Mouse (Mus musculus) MEL (cell line): ENCODE data around the gene Pimreg. TPM values are rescaled to one million over a fixed set of nuclear protein-coding genes. Genes with fewer than 3 reads are reported as not detected.

Source experiments
- DNase-seq: peaks from one replicate; pipeline ENCODE4 v3.0.0; 2011; ENCODE audit warnings: low read depth, low spot score
- H3K27ac ChIP-seq: 2 replicates; pipeline ENCODE4 v1.5.1; 2012; ENCODE audit warnings: low read depth, mild to moderate bottlenecking, control low read depth, low read length, moderate library complexity; ENCODE audit not compliant: control insufficient read depth
- H3K27me3 ChIP-seq, 2 experiments: fragments of 150-350 bp in 1 of 2; sonication (generic) in 1 of 2; 2 replicates each; pipeline ENCODE4 v1.6.1; 2012; ENCODE audit warnings: low read length in 2 of 2, mild to moderate bottlenecking in 2 of 2, improper control_type of control experiment in 1 of 2, moderate library complexity in 1 of 2; ENCODE audit not compliant: insufficient read depth in 2 of 2, control insufficient read depth in 1 of 2
- H3K36me3 ChIP-seq, 2 experiments: 2 replicates each; pipeline ENCODE4 v1.6.1; 2012 to 2014; ENCODE audit warnings: low read length in 2 of 2, improper control_type of control experiment in 1 of 2, inconsistent platforms in 1 of 2, mild to moderate bottlenecking in 1 of 2; ENCODE audit not compliant: insufficient read depth in 2 of 2, control insufficient read depth in 1 of 2
- H3K4me1 ChIP-seq, 2 experiments: fragments of 150-350 bp in 1 of 2; sonication (generic) in 1 of 2; 2 replicates each; pipeline ENCODE4 v1.6.1; 2012; ENCODE audit warnings: low read length in 2 of 2, improper control_type of control experiment in 1 of 2, mild to moderate bottlenecking in 1 of 2; ENCODE audit not compliant: insufficient read depth in 2 of 2, control insufficient read depth in 1 of 2
- H3K4me3 ChIP-seq, 2 experiments: fragments of 150-350 bp in 1 of 2; sonication (generic) in 1 of 2; 2 replicates each; pipeline ENCODE4 v1.5.1; 2012; ENCODE audit warnings: low read depth in 2 of 2, low read length in 2 of 2, mild to moderate bottlenecking in 2 of 2, moderate library complexity in 2 of 2, control low read depth in 1 of 2, improper control_type of control experiment in 1 of 2; ENCODE audit not compliant: control insufficient read depth in 1 of 2, insufficient read depth in 1 of 2
- H3K79me2 ChIP-seq: 2 replicates; pipeline ENCODE4 v1.6.1; 2012; ENCODE audit warnings: mild to moderate bottlenecking, low read length, moderate library complexity; ENCODE audit not compliant: control insufficient read depth, poor library complexity, insufficient read depth
- H3K9ac ChIP-seq: 2 replicates; pipeline ENCODE4 v1.6.1; 2012; ENCODE audit warnings: low read depth, mild to moderate bottlenecking, control low read depth, low read length, moderate library complexity; ENCODE audit not compliant: control insufficient read depth, poor library complexity, severe bottlenecking
- H3K9me3 ChIP-seq: fragments of 150-350 bp; sonication (generic); replicated peaks from 2 replicates; pipeline ENCODE4 v1.6.1; 2012; ENCODE audit warnings: mild to moderate bottlenecking, low read length, improper control_type of control experiment, moderate library complexity; ENCODE audit not compliant: insufficient read depth
- BHLHE40 ChIP-seq: IDR thresholded peaks from 2 replicates; pipeline ENCODE4 v1.6.1; 2012; ENCODE audit warnings: low read depth, mild to moderate bottlenecking, inconsistent platforms, low read length, improper control_type of control experiment, borderline replicate concordance
- CHD1 ChIP-seq: IDR thresholded peaks from 2 replicates; pipeline ENCODE4 v1.6.1; 2012; ENCODE audit warnings: low read depth, mild to moderate bottlenecking, inconsistent platforms, low read length, improper control_type of control experiment
- E2F4 ChIP-seq: IDR thresholded peaks from 2 replicates; pipeline ENCODE4 v1.6.1; 2011; ENCODE audit warnings: low read depth, low read length, improper control_type of control experiment, borderline replicate concordance
- EP300 ChIP-seq, 2 experiments: IDR thresholded peaks; 2 replicates each; pipeline ENCODE4 v1.6.1; 2011; ENCODE audit warnings: improper control_type of control experiment in 2 of 2, low read length in 2 of 2, low read depth in 1 of 2, mild to moderate bottlenecking in 1 of 2
- GABPA ChIP-seq: IDR thresholded peaks from 2 replicates; pipeline ENCODE4 v1.6.1; 2012; ENCODE audit warnings: low read depth, mild to moderate bottlenecking, inconsistent platforms, low read length, improper control_type of control experiment, moderate library complexity
- MAX ChIP-seq: IDR thresholded peaks from 2 replicates; pipeline ENCODE4 v1.6.1; 2011; ENCODE audit warnings: low read length, improper control_type of control experiment
- MAZ ChIP-seq: IDR thresholded peaks from 2 replicates; pipeline ENCODE4 v1.6.1; 2012; ENCODE audit warnings: low read depth, mild to moderate bottlenecking, inconsistent platforms, low read length, improper control_type of control experiment
- MYC ChIP-seq: IDR thresholded peaks from 2 replicates; pipeline ENCODE4 v1.6.1; 2011; ENCODE audit warnings: low read depth, mild to moderate bottlenecking, low read length, improper control_type of control experiment, moderate library complexity
- POLR2A ChIP-seq, 2 experiments: IDR thresholded peaks; 2 replicates each; pipeline ENCODE4 v1.6.1; 2011 to 2012; ENCODE audit warnings: low read length in 2 of 2, mild to moderate bottlenecking in 2 of 2, control low read depth in 1 of 2, improper control_type of control experiment in 1 of 2, low read depth in 1 of 2, moderate library complexity in 1 of 2; ENCODE audit not compliant: control insufficient read depth in 1 of 2, insufficient read depth in 1 of 2, poor library complexity in 1 of 2
- RAD21 ChIP-seq: IDR thresholded peaks from 2 replicates; pipeline ENCODE4 v1.6.1; 2011; ENCODE audit warnings: mild to moderate bottlenecking, low read depth, low read length, improper control_type of control experiment
- TAL1 ChIP-seq: IDR thresholded peaks from 2 replicates; pipeline ENCODE4 v1.6.1; 2012; ENCODE audit warnings: mild to moderate bottlenecking, inconsistent platforms, low read length, moderate library complexity, mixed read lengths
- TCF12 ChIP-seq: IDR thresholded peaks from 2 replicates; pipeline ENCODE4 v1.6.1; 2014; ENCODE audit warnings: low read depth, mild to moderate bottlenecking, inconsistent platforms, low read length, improper control_type of control experiment, moderate library complexity
- UBTF ChIP-seq: IDR thresholded peaks from 2 replicates; pipeline ENCODE4 v1.6.1; 2012; ENCODE audit warnings: low read depth, mild to moderate bottlenecking, inconsistent platforms, low read length, improper control_type of control experiment, moderate library complexity, borderline replicate concordance; ENCODE audit not compliant: insufficient read depth
- USF2 ChIP-seq, 2 experiments: IDR thresholded peaks; 2 replicates each; pipeline ENCODE4 v1.6.1; 2011 to 2012; ENCODE audit warnings: improper control_type of control experiment in 2 of 2, low read length in 2 of 2, borderline replicate concordance in 1 of 2, inconsistent platforms in 1 of 2, low read depth in 1 of 2, mild to moderate bottlenecking in 1 of 2; ENCODE audit not compliant: insufficient read depth in 1 of 2
- ZC3H11A ChIP-seq: IDR thresholded peaks from 2 replicates; pipeline ENCODE4 v1.6.1; 2012; ENCODE audit warnings: low read depth, mild to moderate bottlenecking, inconsistent platforms, low read length, improper control_type of control experiment
- ZKSCAN1 ChIP-seq: IDR thresholded peaks from 2 replicates; pipeline ENCODE4 v1.6.1; 2012; ENCODE audit warnings: low read depth, mild to moderate bottlenecking, inconsistent platforms, low read length, improper control_type of control experiment, moderate library complexity
- ZNF384 ChIP-seq: IDR thresholded peaks from 2 replicates; pipeline ENCODE4 v1.6.1; 2012; ENCODE audit warnings: low read depth, mild to moderate bottlenecking, inconsistent platforms, low read length, improper control_type of control experiment
- polyA plus RNA-seq, 2 experiments: library from polyadenylated mRNA; stranded (reverse) in 1 of 2; unstranded in 1 of 2; fragments of >175 nt in 1 of 2; fragments of >200 nt in 1 of 2; gene quantifications; 2 replicates each; pipeline versions ENCODE4 v1.2.1 to v1.2.4; 2012; ENCODE audit warnings: low replicate concordance in 2 of 2, low read depth in 1 of 2; ENCODE audit not compliant: insufficient read length in 2 of 2, insufficient read depth in 1 of 2, missing spikeins in 1 of 2
- total RNA-seq: library from RNA; depleted of rRNA; stranded (reverse); fragments of 300-350 nt; gene quantifications from 2 replicates; pipeline ENCODE4 v1.2.3, GENCODE M21; 2012

Gene Pimreg
- total and polyA plus RNA-seq, 3 experiments = 24.3 to 45.3 TPM; not detected in 1

DNA sequence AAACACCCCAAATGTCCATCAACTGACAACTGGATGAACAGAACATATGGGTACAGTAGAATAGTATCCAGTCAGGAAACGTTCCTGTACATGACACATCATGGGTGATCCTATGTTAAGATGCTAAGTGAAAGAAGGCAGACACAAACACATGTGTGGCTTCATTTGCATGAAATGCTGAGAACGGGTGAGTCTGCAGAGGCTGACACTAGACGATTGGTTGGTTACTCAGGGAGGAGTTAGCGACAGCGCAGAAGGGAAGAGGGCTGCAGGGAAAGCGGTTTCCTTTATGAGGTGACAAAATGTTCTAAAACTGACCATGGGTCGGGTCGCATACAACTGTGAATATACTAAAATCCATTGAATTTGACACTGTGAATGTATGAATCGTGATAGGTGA lies 18.6 kb downstream of the Pimreg start:
- Histone ChIP-seq H3K4me1 (peaks cover 3% of the 10 kb centered on the region in 2 experiments; a peak in 2 of 4 replicates), H3K4me3 (no peak overlapping the region), H3K79me2 (no peaks in the 10 kb centered on the region), H3K27ac (no peak overlapping the region), H3K9ac (no peak overlapping the region), H3K9me3 (no peaks in the 10 kb centered on the region), H3K36me3 (no peaks in the 10 kb centered on the region), H3K27me3 (no peaks in the 10 kb centered on the region)
- no peak for DNase-seq
- TF ChIP-seq RAD21 = no peak
- no peak for TF ChIP-seq EP300 (IDR thresholded peaks at IDR 0.05; ENCODE audit: low read depth in 1 of 2, low read length in 2 of 2)
- TF ChIP-seq, all 39 proteins: peak for 0

DNA sequence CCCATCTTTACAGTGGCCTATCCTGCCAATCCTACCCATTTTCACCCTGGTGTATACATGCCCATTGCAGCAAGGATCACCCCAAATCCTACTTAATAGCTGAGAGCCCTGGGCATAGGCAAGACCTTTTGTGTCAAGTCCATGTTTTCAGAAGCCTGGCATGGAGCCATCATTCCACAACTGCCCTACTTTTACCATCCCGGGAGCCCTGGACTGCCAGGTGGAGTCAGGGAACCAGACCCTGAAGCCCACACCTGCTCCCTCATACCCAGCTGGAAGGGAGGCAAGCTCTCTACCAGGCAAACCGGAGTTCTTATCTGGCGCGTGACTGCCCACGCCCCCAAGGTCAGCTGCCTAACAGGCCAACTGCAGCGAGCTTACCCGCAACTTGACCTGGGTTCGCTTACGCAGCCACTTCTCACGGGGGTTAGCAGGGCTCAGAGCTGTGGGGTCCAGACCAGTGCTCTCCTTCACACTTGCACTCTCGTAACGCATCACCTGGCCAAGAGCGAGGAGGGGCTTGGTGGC lies 19.3 kb downstream of the Pimreg start:
- Histone ChIP-seq H3K27ac (no peak overlapping the region), H3K4me3 (no peak overlapping the region), H3K27me3 (no peaks in the 10 kb centered on the region), H3K79me2 (no peaks in the 10 kb centered on the region), H3K9ac (no peak overlapping the region)
- DNase-seq = no peak
- TF ChIP-seq TCF12 (no peak), CHD1 (no peak), MAX (no peak), USF2 (IDR thresholded peaks at IDR 0.05; ENCODE audit: borderline replicate concordance in 1 of 2, insufficient read depth in 1 of 2, low read depth in 1 of 2, low read length in 2 of 2) (no peak), E2F4 (no peak), MYC (no peak), TAL1 (no peak), BHLHE40 (no peak), POLR2A (IDR thresholded peaks at IDR 0.05; ENCODE audit: control insufficient read depth in 1 of 2, insufficient read depth in 1 of 2, low read depth in 1 of 2, low read length in 2 of 2, poor library complexity in 1 of 2) (no peak), GABPA (no peak), ZC3H11A (no peak), UBTF (no peak), ZKSCAN1 (no peak)
- TF ChIP-seq, all 39 proteins: peak for 0
- H3K36me3 ChIP-seq = no peaks in the 10 kb centered on the region
- no peaks in the 10 kb centered on the region for H3K4me1 ChIP-seq
- H3K9me3 ChIP-seq = no peaks in the 10 kb centered on the region

DNA sequence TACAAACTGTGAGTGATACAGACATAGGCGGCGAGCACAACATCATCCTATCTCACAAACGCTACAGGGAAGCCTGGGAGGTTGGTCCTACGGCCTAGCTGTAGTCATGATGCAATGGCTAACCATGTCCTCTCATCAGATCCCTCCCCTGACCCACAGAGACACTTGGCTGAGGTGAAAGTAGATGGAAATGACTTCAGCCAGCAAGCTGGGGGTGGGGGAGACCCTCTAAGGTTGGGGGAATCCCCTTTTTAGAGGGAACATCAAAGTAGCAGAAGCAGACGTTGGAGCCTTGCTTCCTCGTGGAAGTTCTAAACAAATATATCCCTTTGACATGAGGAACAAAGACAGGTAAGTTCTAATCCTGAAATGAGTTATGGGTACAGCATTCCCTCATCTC lies 22.6 kb downstream of the Pimreg start:
- Histone ChIP-seq H3K79me2 (no peaks in the 10 kb centered on the region), H3K9me3 (no peaks in the 10 kb centered on the region), H3K36me3 (no peaks in the 10 kb centered on the region), H3K27ac (no peak overlapping the region), H3K27me3 (no peaks in the 10 kb centered on the region), H3K9ac (no peak overlapping the region), H3K4me3 (no peak overlapping the region), H3K4me1 (no peaks in the 10 kb centered on the region)
- TF ChIP-seq ZNF384 (no peak), MAZ (no peak)
- no peak for DNase-seq
